Mouse (Mus musculus) heart, postnatal 14 days (tissue): ENCODE results near the gene Prmt9. TPM values are rescaled to one million over a fixed set of nuclear protein-coding genes. Genes with fewer than 3 reads are reported as not detected.

Experiments
- DNase-seq, 2 experiments: peaks; one replicate each; pipeline ENCODE4 v3.0.0; 2021 to 2022
- intact Hi-C: fragments of 180-260 bp; cut with DNase I; formaldehyde crosslinking; loops from one replicate; pipeline ENCODE4 v1.15.1; 2025
- long read RNA-seq, 2 experiments: library from polyadenylated mRNA; stranded (forward); transcript quantifications; one replicate each; pipeline ENCODE4 v2.0.0; 2021
- total RNA-seq, 2 experiments: library from RNA; stranded (reverse); gene quantifications; 2 replicates each; pipeline ENCODE4 v1.2.3; 2021

The Prmt9 gene
- 10 to 100 TPM; 14.8 to 15.9 TPM for total RNA-seq
- long read RNA-seq, experiment 1, transcript Prmt9-201 (12 exons, 2,781 nt): major isoform, 19 of 20 reads
- long read RNA-seq, experiment 1, partial matches to known transcripts: 0 of 20 reads
- long read RNA-seq, experiment 1, other reads (novel, unspliced or antisense): 1 of 20 reads
- long read RNA-seq, experiment 2, transcript Prmt9-201 (12 exons, 2,781 nt): major isoform, 23 of 25 reads
- long read RNA-seq, experiment 2, partial matches to known transcripts: 0 of 25 reads
- long read RNA-seq, experiment 2, other reads (novel, unspliced or antisense): 2 of 25 reads

DNA sequence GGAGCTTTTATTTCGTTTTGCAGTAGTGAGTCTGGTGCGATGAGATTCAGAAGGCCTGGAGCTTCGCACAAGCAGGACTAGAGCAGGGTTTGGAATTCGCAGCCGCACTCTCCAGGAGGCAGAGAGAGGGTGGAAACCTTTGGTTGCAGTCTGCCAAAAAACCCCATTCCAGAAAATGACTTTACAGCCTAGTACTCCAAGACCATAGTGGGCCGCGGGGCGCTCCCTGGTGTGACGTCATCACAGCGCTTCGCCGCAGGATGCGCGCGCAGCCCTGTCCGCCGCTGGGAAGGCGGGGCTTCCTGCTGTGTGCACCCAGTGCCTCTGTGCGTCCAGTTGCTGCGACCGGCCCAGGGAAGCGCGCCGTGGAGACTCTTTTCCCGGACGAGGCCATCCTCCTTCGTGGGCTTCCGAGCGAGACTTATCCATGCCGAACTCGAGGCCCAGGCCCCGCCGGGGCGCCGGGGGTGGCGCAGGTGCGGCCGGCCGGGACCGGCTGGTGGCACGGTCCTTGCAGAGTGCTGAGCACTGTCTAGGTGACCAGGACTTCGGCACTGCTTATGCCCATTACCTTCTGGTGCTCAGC lies at the start of gene Prmt9:
Gene Prmt9, plus strand, starts transcription at position 277 of the 586 bp plus-strand sequence.
- intact Hi-C loops: no loop called here
- DNase-seq: peak; percentile 95 to 98

DNA sequence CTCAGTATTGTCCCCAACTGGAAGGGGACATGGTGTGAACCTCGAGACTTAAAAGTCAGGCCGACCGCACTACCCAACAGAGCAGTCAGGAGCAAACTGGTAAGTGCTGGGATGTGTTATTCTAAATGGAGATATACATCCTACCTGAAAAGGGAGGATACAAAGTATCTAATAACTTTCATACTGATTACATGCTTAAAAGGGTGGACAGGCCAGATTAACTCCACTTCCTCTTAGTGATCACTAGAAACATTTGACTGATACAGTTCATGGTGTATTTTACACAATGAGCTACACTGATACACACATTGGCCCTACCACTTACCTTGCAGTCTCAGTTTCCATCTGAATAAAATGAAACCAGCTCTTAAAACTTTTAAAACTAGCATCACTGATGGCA lies 48.9 kb upstream of the Prmt9 start:
- no peak for DNase-seq
- intact Hi-C loops: no loop called here

DNA sequence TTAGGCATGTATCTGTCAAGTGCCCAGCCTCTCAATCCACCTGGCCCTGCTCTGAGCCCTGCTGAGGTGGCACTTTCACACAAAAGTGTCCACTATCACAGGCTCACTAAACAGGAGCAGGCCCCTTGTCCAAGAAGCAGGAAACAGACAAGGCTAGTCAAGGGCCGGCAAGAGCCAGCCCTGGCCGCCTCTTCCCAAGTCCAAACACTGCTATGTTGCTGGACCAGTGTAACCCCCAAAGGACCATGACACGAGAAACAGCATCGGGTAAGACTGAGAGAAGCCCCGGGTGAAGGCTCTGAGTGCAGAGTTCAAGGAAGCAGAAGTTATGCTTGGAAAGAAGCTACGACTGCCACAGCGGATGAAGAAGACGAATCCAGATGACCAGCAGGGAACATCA lies 48.1 kb upstream of the Prmt9 start:
- intact Hi-C loops: no loop called here
- no peak for DNase-seq

DNA sequence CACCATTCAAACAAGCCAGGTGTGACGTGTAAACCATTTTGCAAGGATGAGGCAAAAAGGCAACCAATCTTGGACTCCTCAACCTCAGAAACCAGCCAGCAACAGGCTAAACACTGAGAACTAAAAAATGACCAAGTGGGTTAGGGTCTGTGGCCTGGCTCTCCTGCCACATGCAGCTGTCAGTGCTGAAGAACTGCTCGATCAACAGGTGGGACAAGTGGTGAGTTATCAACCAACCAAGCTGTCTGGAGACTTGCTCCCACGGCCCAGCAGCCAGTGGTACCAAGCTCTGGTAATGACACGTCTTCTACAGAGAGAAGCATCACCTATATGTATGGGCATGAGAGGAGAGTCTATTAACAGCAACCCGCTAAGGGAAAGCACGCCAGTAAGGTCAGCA lies 46.6 kb upstream of the Prmt9 start:
- intact Hi-C loops: no loop called here
- DNase-seq: no peak

DNA sequence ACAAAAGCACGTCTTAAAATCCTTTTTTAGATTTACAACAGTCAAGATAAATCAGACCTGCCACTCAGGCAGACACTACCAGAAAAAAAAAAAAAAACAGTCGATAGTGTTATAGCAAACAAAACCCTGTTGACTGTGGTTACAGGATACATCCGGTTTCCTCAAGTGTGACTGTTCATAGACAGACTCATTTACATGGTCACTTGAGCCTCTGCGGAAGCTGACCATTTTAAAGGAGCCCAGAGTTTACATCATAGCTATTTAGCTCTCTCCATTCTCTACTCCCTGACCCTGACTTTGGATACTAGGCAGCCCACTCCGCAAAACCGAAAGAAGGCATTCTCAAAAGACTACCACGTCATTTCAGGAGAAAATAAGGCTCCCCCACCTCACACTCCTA lies 42.7 kb upstream of the Prmt9 start:
- intact Hi-C loops: no loop called here
- DNase-seq: no peak

DNA sequence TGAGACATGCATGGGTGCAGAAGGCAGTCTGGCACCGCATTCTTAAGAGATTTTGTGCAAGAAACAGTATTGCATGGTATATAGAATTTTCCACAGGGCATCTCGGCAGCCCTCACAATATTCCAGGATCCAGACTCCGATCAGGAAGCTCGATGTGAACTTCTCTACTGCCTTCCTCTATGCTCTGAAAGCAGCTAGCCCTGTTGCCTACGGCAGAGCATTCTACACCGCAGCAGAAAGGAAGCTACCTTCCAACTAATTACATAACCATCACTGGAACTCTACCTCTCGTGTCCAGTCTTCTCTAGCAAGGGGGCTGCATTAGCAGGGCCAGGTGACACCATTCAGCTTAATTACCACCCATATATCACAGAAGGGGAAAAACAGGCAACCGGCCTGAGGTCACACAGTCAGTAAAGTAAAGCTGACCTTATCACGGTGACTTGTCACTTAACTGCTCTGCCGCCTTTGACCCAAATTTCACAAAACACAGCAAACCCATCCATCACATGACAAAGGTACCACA lies 41.6 kb upstream of the Prmt9 start:
- intact Hi-C loops: no loop called here

DNA sequence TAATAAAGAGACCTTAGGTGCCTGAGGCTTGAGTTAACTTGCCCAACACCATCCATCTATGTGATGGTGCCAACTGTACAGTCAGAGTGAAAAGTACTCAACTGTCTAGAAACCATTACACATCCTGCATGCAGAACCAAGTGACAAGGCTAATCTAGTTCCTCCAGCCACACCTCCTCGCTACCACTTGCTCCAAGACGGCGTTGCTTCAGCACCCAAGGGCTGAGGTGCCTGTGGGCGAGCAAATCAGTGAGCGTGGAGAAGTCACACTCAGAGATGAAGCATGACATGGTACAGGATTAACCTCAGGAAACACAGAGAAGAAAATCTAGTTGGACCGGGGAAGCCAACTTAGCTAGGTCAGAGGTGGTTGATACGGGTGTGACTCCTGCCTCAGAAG lies 40.2 kb upstream of the Prmt9 start:
- intact Hi-C loops: no loop called here
- no peak for DNase-seq

More for the DNA sequence above, 41.6 kb upstream of the Prmt9 start:
- no peak for DNase-seq

DNA sequence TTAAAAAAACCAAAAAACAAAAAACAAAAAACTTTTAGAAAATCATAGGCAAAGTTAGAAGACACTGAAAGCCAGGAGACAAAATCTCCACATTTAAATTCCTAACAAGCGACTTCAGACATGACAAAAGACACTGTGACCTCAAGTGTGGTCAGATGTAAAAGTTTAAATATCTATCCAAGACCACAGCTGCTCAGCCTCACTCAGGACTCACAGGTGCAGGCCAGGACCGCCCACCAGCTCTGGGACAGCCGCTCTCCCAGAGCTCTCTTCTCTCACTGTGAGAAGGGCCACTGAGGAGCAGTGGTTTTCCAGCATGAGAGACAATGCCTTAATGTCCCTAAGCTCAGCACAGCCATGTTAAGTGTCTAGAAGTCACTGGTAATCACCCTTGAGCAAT lies 38.8 kb upstream of the Prmt9 start:
- intact Hi-C loops: no loop called here
- DNase-seq: no peak

DNA sequence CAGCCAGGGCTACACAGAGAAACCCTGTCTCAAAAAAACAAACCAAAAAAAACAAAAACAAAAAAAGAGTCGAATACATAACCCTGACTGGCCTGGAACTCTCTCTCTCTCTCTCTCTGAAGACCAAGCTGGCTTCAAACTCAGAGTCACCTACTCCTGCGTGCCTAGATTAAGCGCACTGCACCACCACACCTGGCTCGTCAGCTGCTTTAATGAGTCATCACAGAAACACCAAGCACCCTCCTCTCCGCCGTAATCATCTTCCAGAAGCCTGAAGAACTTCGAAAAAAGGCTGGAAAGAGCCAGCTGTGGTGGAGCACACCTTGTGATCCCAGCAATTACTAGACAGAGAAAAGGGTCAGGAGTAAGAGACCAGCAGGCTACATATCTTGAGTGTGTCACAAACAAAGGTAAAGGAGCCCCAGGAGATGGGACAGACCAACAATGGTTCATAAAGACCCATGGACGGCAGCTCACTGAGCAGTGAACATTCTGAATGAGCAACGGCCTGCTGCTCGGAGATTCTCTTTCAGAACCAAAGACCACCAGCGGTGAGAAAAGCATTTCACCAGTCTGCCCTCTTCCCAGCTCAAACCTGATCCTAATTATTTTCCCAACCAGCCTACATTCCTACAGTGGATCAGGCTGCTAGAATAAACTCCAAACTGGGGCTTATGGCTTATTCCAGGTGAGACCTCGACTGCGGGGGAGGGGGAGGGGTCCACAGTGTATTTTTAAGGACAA lies 37.3 kb upstream of the Prmt9 start:
- intact Hi-C loops: no loop called here

DNA sequence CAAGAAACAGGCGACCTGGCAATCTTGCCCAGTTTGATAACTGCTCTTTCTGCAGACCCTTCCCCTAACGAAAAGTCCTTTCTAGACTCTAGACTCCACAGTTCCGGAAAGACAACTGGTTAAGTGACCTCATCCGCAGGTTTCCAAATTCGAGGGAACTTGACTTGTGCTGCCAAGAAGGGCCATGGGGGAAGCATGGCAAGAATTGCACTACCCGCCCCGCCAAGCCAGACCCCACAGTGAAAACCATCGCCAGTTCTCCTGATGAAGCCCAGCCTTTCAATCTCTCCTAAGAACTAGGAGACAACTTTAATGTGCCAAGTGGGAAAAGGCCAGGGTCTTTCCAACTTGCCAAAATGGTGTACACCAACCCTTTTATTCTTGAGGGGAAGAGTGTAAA lies 34.0 kb upstream of the Prmt9 start:
- intact Hi-C loops: loop anchor here (5.0 kb wide), 2 partner anchors 38 to 73 kb away; no protein-coding TSS in a partner anchor
- no peak for DNase-seq

More for the DNA sequence above, 37.3 kb upstream of the Prmt9 start:
- DNase-seq: no peak

DNA sequence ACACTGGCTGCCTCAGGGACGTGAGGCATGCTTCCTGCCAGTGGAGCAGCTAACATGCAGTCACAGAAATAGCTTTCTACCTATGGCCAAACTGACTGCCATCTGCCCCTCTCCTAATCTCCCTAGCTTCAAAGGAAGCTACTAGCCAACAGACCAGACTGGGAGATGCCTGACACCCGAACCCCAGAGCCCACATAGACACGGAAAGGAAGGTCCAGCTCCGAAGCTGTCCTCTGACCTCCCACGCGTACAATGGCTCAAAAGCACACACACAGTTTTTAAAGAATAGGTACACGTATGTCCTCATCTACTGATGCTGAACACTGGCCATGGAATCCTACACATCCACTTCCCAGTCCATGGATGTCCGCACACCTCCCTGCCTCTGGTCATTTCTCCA lies 33.4 kb upstream of the Prmt9 start:
- no peak for DNase-seq

DNA sequence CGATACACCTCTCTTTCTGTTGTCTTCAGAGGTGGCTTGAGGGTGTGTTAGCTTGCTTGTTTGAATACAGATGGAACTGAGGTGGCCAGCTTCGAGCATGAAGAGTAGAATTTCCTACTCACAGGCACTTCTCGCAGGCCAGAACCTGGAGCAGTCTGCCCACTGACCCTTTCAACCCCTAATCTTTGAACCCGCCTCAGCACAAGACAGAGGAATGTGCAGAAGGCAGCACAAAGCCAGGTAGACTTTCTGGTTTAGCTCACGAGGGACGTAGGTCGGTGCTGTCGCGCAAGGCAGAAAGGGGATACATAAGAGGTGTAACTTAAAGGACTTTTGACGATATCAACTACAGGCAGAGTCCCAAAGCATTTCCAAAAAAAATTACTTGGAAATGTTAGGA lies 32.4 kb upstream of the Prmt9 start:
- intact Hi-C loops: loop anchor here (2.0 to 5.0 kb wide), 3 partner anchors 24 to 75 kb away; no protein-coding TSS in a partner anchor
- DNase-seq: no peak

More for the DNA sequence above, 33.4 kb upstream of the Prmt9 start:
- intact Hi-C loops: loop anchor here (2.0 to 5.0 kb wide), 3 partner anchors 23 to 73 kb away; no protein-coding TSS in a partner anchor

DNA sequence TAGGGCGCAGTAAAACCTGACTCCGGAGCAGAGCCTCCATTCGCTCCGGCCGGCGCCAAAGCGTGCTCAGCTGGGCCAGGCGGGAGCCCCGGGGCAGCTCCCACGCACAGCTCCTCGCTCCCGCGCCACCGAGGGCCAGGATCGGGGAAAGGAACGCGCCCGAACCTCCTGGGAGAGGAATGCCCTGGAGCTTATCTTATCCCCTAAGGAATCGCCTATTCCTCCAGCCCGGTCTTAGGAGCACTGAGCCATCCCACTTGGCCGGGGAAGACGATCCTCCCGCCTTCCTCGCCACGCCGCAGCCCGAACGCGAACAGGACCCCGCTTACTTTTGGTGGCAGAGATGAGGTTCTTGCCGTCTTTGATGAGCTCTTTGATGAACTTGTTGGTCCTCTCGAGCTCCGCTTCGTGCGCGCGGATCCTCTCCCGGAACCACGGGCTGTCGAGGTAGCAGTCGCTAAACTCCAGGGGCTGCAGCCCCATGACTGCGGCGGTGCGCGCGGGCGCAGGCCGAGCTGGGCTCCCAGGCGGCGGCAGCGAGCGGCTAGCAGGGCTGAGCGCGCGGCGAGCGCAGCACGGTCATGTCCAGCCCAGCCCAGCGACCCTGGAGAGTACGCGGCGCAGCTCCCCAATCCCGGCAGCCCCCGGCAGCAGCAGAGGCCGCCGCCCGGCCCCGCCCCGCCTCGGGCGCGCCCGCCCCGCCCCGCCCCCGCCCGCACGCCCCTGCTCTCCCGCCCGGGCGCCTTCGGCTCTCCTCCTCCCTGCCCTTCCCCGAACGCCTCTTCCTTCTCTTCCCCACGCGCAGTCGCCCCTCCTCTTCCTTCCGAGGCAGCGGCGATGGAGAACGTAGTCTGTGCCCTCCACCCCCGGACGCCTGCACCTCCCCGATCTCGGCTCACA lies 31.6 kb upstream of the Prmt9 start, which contains the start of gene Arhgap10:
Gene Arhgap10, minus strand, starts transcription at position 653 of the 900 bp plus-strand sequence.
- intact Hi-C loops: loop anchor here (2.0 to 5.0 kb wide), 3 partner anchors 25 to 75 kb away; no protein-coding TSS in a partner anchor
- peak; percentile 86 to 90 for DNase-seq

DNA sequence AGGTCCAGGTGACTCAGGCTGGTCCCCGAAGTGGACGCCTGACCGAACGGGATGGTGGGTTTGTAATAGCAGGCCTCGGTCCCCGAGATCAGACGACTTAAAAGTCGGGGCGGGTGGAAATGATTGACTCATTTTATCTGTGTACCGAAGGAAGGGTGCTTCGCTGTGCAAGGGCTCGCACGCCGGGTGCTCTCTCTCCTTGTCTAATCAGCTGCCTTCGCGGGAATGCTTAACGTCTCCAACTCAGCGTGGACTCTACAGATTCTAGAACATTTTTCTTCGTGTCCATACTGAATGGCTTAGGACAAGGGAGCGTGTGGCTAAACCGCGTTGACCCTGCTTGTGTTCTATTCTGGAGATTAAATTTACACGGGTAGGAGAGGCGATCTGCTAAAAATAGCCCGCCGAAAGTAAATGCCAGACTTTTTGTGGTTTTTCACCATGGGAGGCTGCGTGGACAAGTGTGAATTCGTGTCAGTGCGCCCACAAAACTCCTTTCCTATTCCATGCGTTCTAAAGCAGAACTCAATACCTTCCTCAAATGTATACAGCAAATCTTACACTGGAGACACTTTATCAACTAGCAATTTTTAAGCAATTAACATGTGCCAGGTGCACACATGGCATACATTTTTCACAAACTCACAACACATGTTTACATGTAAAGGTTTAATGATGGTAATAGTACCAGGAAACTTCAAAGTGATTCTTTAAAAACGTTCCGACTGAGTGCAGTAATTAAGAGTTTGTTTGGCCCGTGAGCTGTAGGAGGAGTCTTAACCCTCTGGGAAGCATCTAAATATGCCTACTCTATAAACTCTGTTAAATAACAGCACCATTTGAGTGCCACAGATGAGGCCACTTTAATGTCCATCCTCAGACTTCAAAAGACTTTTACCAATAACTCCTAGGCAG lies 30.7 kb upstream of the Prmt9 start:
- no peak for DNase-seq
- intact Hi-C loops: loop anchor here (5.0 kb wide), 2 partner anchors 41 to 76 kb away; no protein-coding TSS in a partner anchor

DNA sequence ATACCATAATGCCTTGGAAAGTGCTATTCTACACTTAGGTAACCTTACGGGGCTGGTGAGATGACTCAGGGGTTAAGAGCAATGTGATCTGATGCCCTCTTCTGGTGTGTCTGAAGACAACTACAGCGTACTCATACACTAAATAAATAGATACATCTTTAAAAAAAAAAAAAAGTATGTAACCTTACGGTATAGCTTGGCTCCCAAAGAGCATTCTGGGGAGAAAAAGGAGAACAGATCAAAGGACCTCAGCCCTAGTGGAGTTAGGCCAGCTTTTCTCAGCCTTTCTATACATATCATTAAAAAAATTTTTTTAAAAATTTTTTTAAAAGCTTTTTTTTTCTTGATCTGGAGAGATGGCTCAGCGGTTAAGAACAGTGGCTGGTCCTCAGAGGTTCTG lies 28.6 kb upstream of the Prmt9 start:
- intact Hi-C loops: loop anchor here (5.0 kb wide), 1 partner anchor 98 kb away; no protein-coding TSS in a partner anchor
- no peak for DNase-seq

DNA sequence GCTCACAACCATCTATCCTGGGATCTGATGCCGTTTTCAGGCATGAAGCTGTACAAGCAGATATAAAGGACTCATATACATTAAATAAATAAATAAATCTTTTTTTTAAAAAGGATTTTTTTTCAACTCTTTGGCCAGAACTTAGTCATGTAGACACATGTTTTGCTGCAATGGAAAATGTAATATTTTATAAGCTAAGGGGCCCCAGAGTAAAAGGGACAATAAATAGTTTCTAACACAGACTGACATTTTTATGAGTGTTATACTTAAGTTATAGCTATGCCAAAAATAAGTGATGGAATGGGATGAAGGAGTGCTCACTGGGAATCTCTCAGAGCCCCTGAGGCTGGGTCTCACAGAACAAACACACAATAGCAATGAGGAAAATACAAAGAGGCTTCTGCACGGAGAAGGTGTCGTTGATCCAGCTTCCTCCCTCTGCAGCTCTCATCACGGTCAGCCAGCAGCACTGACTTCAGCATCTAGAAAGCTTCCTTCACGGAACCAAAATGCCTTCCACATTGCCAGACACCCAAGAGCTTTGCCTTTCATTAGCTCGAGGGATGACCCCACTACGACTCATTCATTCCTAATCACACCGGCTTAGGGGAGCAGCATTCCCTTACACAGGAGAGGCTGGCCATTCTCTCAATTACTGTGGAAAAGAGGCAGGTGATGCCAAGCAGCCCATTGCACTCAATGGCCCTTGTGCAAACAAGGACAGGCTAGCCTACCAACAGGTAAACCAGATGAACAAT lies 28.0 kb upstream of the Prmt9 start:
- intact Hi-C loops: loop anchor here (5.0 kb wide), 1 partner anchor 99 kb away; no protein-coding TSS in a partner anchor

DNA sequence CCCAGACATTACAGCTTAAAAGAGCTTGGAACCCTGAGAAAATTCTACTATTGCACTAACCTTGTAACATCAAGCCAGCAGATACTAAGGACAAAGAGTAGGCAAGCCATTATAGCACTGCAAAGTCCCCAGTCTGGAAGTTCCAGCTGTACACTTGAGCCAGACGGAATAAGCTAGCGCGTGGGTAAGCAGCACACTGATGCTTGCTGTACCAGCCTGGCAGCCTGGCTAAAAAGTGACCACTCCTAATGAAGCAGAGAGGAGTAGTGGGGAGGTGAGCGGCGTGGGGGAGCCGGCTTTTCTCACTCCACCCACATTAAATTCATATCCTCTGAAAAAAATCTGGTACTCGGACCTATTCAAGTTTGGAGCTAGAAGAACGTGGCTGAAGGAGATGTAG lies 26.2 kb upstream of the Prmt9 start:
- intact Hi-C loops: loop anchor here (5.0 kb wide), 1 partner anchor 101 kb away; no protein-coding TSS in a partner anchor
- DNase-seq: no peak

More for the DNA sequence above, 28.0 kb upstream of the Prmt9 start:
- no peak for DNase-seq
